In genomic region chr6:106769290-106769866, GRCm38 (mm10) we compare ENCODE assay signal across 7 mouse cellular contexts. TPM values are rescaled to one million over a fixed set of nuclear protein-coding genes. Genes with fewer than 3 reads are reported as not detected.
DNase-seq lines count a peak whose midpoint lies in the region; ATAC-seq and TF ChIP-seq lines count a peak whose summit lies in the region.

No protein-coding gene starts in this region.

- no peaks in the 10 kb centered on the region for H3K27me3 ChIP-seq in testis, adult 2 months (ENCODE audit: control insufficient read depth, insufficient read depth, low read length)
- H3K27me3 ChIP-seq in embryonic facial prominence, embryonic 13.5 days, result no peaks in the 10 kb centered on the region; the same call in 1 of the 2 replicates
- no peaks in the 10 kb centered on the region for H3K27me3 ChIP-seq in intestine, embryonic 16.5 days (replicated peaks; ENCODE audit: control insufficient read depth, insufficient read depth, low read length)
- H3K27me3 ChIP-seq in midbrain, postnatal 0 days (ENCODE audit: insufficient read depth, low read length), result no peaks in the 10 kb centered on the region

- peak overlapping the region; percentile 89 for H3K27ac ChIP-seq in testis, adult 2 months (ENCODE audit: control insufficient read depth, insufficient read depth, low read depth, low read length)
- H3K27ac ChIP-seq in embryonic facial prominence, embryonic 13.5 days, result 0 out of 2 replicates have a peak overlapping the region, but pooled peaks have one; percentile 39
- peak overlapping the region; percentile 54; the same call in 1 of the 2 replicates for H3K27ac ChIP-seq in intestine, embryonic 16.5 days (ENCODE audit: low read length)
- H3K27ac ChIP-seq in midbrain, postnatal 0 days (ENCODE audit: low read depth, low read length), result 0 out of 2 replicates have a peak overlapping the region, but pooled peaks have one; percentile 33

- peak overlapping the region; percentile 98 for H3K4me3 ChIP-seq in testis, adult 2 months (ENCODE audit: control insufficient read depth, low read depth, low read length)
- H3K4me3 ChIP-seq in embryonic facial prominence, embryonic 13.5 days, result peak overlapping the region; percentile 89
- H3K4me3 ChIP-seq in intestine, embryonic 16.5 days (ENCODE audit: low read length), result peak overlapping the region; percentile 89
- H3K4me3 ChIP-seq in midbrain, postnatal 0 days (ENCODE audit: low read depth, low read length), result peak overlapping the region; percentile 79

- peak overlapping the region; percentile 97 for H3K4me2 ChIP-seq in embryonic facial prominence, embryonic 13.5 days
- H3K4me2 ChIP-seq in intestine, embryonic 16.5 days (ENCODE audit: low read depth, low read length), result peak overlapping the region; percentile 87
- peak overlapping the region; percentile 79 for H3K4me2 ChIP-seq in midbrain, postnatal 0 days (ENCODE audit: low read depth, low read length, poor library complexity, severe bottlenecking)

- no peaks in the 10 kb centered on the region for H3K4me1 ChIP-seq in testis, adult 2 months (ENCODE audit: control insufficient read depth, insufficient read depth, low read length)
- peaks cover 11% of the 10 kb centered on the region for H3K4me1 ChIP-seq in embryonic facial prominence, embryonic 13.5 days
- H3K4me1 ChIP-seq in intestine, embryonic 16.5 days (ENCODE audit: control insufficient read depth, insufficient read depth, low read length), result peaks cover 13% of the 10 kb centered on the region
- peaks cover 4% of the 10 kb centered on the region for H3K4me1 ChIP-seq in midbrain, postnatal 0 days (ENCODE audit: insufficient read depth, low read length)

- no peak for TF ChIP-seq CTCF in testis, adult 2 months (IDR thresholded peaks at IDR 0.05; ENCODE audit: control insufficient read depth, insufficient read depth, insufficient replicate concordance, low read depth, low read length)
- TF ChIP-seq CTCF in midbrain, postnatal 0 days (IDR thresholded peaks at IDR 0.05), result no peak

- H3K36me3 ChIP-seq in testis, adult 2 months (ENCODE audit: control insufficient read depth, insufficient read depth, low read length), result no peaks in the 10 kb centered on the region
- H3K36me3 ChIP-seq in embryonic facial prominence, embryonic 13.5 days, result peaks cover 23% of the 10 kb centered on the region
- no peaks in the 10 kb centered on the region for H3K36me3 ChIP-seq in intestine, embryonic 16.5 days (ENCODE audit: control insufficient read depth, insufficient read depth, low read length)
- peaks cover 5% of the 10 kb centered on the region; the same call in 1 of the 2 replicates for H3K36me3 ChIP-seq in midbrain, postnatal 0 days (ENCODE audit: insufficient read depth, low read length)

- no peak for TF ChIP-seq POLR2A in testis, adult 2 months (IDR thresholded peaks at IDR 0.05; ENCODE audit: control insufficient read depth, low read depth, low read length)

- no peak for DNase-seq in testis, postnatal 14 days (ENCODE audit: low spot score)
- DNase-seq in midbrain, postnatal 0 days (ENCODE audit: low spot score), result peak; percentile 22
- no peak for DNase-seq in spleen, postnatal 14 days (ENCODE audit: low spot score in 2 of 2)
- no peak for DNase-seq in layer of hippocampus, adult 18-20 months (ENCODE audit: low spot score in 2 of 2)

- peak overlapping the region; percentile 84 for H3K9ac ChIP-seq in embryonic facial prominence, embryonic 13.5 days
- peak overlapping the region; percentile 76 for H3K9ac ChIP-seq in intestine, embryonic 16.5 days (ENCODE audit: low read depth, low read length)
- H3K9ac ChIP-seq in midbrain, postnatal 0 days (replicated peaks; ENCODE audit: low read length, poor library complexity, severe bottlenecking), result peak overlapping the region; percentile 42

- under 1% methylated on average over 33 of the region's 33 CpGs for WGBS in embryonic facial prominence, embryonic 13.5 days
- under 1% methylated on average over 33 of the region's 33 CpGs for WGBS in intestine, embryonic 16.5 days
- 3% methylated on average over 32 of the region's 33 CpGs for WGBS in midbrain, postnatal 0 days

- ATAC-seq in embryonic facial prominence, embryonic 13.5 days (ENCODE audit: insufficient number of reproducible peaks, insufficient read depth, low FRiP score, low TSS enrichment, low read depth), result peak; percentile 48
- peak; percentile 81 for ATAC-seq in intestine, embryonic 16.5 days
- peak; percentile 86 for ATAC-seq in midbrain, postnatal 0 days (ENCODE audit: low FRiP score)

- H3K9me3 ChIP-seq in embryonic facial prominence, embryonic 13.5 days, result no peaks in the 10 kb centered on the region
- H3K9me3 ChIP-seq in intestine, embryonic 16.5 days (ENCODE audit: control insufficient read depth, low read length), result no peaks in the 10 kb centered on the region
- H3K9me3 ChIP-seq in midbrain, postnatal 0 days (ENCODE audit: low read length), result no peaks in the 10 kb centered on the region

RNA-seq across cellular contexts. Expression of gene Trnt1, which starts 0.5 kb away (rescaled TPM):
- polyA plus RNA-seq in testis, adult 2 months (2012; rRNA removed), result 17.3 and 19.1 TPM in 2 replicates
- 64.4 and 64.5 TPM in 2 replicates for polyA plus RNA-seq in embryonic facial prominence, embryonic 13.5 days (2015; fragmentation: Nextera tagmentation; extraction: Ambion mirVana)
- 43.5 and 48.7 TPM in 2 replicates for polyA plus RNA-seq in intestine, embryonic 16.5 days (2015; fragmentation: Nextera tagmentation; extraction: Ambion mirVana)
- total RNA-seq in midbrain, postnatal 0 days (2014; rRNA removed), result 20.8 and 34.5 TPM in 2 replicates
- 51.5 and 54.8 TPM in 2 replicates for polyA plus RNA-seq in midbrain, postnatal 0 days (2015; fragmentation: Nextera tagmentation; extraction: Ambion mirVana)
- 10 to 100 TPM; 51.9 to 55.7 TPM for total RNA-seq in layer of hippocampus, adult 18-20 months (2021)

RNA-seq across cellular contexts. Expression of gene Il5ra, which starts 20.5 kb away (rescaled TPM):
- 0.22 and 0.24 TPM in 2 replicates for polyA plus RNA-seq in testis, adult 2 months (2012; rRNA removed)
- polyA plus RNA-seq in embryonic facial prominence, embryonic 13.5 days (2015; fragmentation: Nextera tagmentation; extraction: Ambion mirVana), result not detected in 2 replicates
- polyA plus RNA-seq in intestine, embryonic 16.5 days (2015; fragmentation: Nextera tagmentation; extraction: Ambion mirVana), result not detected in 2 replicates
- not detected in 2 replicates for total RNA-seq in midbrain, postnatal 0 days (2014; rRNA removed)
- 0.04 and 0.06 TPM in 2 replicates for polyA plus RNA-seq in midbrain, postnatal 0 days (2015; fragmentation: Nextera tagmentation; extraction: Ambion mirVana)
- not detected for total RNA-seq in layer of hippocampus, adult 18-20 months (2021)

RNA-seq across cellular contexts. Expression of gene Crbn, which starts 30.5 kb away (rescaled TPM):
- 25.1 and 25.4 TPM in 2 replicates for polyA plus RNA-seq in testis, adult 2 months (2012; rRNA removed)
- polyA plus RNA-seq in embryonic facial prominence, embryonic 13.5 days (2015; fragmentation: Nextera tagmentation; extraction: Ambion mirVana), result 44.9 and 53.5 TPM in 2 replicates
- polyA plus RNA-seq in intestine, embryonic 16.5 days (2015; fragmentation: Nextera tagmentation; extraction: Ambion mirVana), result 36.2 and 39.7 TPM in 2 replicates
- 48.0 and 53.1 TPM in 2 replicates for total RNA-seq in midbrain, postnatal 0 days (2014; rRNA removed)
- polyA plus RNA-seq in midbrain, postnatal 0 days (2015; fragmentation: Nextera tagmentation; extraction: Ambion mirVana), result 51.2 and 53.8 TPM in 2 replicates
- 100 to 1,000 TPM; 112 to 114 TPM for total RNA-seq in layer of hippocampus, adult 18-20 months (2021)

Comparison
In these comparisons a context has a peak if more than half of its experiments do, and no peak if none do; other contexts are left out.
1. H3K27ac ChIP-seq: peak in every context shown above with its lines; median percentile 89 in testis, adult 2 months; 54 in intestine, embryonic 16.5 days; 39 in embryonic facial prominence, embryonic 13.5 days; 33 in midbrain, postnatal 0 days.